Mouse (Mus musculus) lung, postnatal 0 days (tissue): ENCODE data around the gene 4930415L06Rik. TPM values are rescaled to one million over a fixed set of nuclear protein-coding genes. Genes with fewer than 3 reads are reported as not detected.
A peak's percentile ranks its signal among the peaks of the same experiment; 100 is the strongest.

Experiments used
- ATAC-seq: fragments of 200-750 bp; cut with Nextera tagmentation; 2 replicates; pipeline ENCODE4 v1.8.0; 2017; ENCODE audit warnings: moderate library complexity
- DNase-seq: peaks from one replicate; pipeline ENCODE4 v3.0.0-alpha.2; 2016; ENCODE audit warnings: low spot score
- H3K27ac ChIP-seq: fragments of 300-500 bp; sonication (generic); 2 replicates; pipeline ENCODE4 v1.5.1; 2014; ENCODE audit warnings: antibody characterized with exemption, mild to moderate bottlenecking, low read length, mixed read lengths
- H3K27me3 ChIP-seq: fragments of 300-500 bp; sonication (generic); replicated peaks from 2 replicates; pipeline ENCODE4 v1.6.1; 2014; ENCODE audit warnings: low read length, mixed read lengths; ENCODE audit not compliant: insufficient read depth
- H3K36me3 ChIP-seq: fragments of 300-500 bp; sonication (generic); 2 replicates; pipeline ENCODE4 v1.6.1; 2014; ENCODE audit warnings: low read length, mixed read lengths; ENCODE audit not compliant: insufficient read depth
- H3K4me1 ChIP-seq: fragments of 300-500 bp; sonication (generic); 2 replicates; pipeline ENCODE4 v1.6.1; 2014; ENCODE audit warnings: antibody characterized with exemption, low read depth, low read length, mixed read lengths; ENCODE audit not compliant: insufficient read depth
- H3K4me2 ChIP-seq: fragments of 300-500 bp; sonication (generic); replicated peaks from 2 replicates; pipeline ENCODE4 v1.6.1; 2014; ENCODE audit warnings: low read depth, mild to moderate bottlenecking, low read length, moderate library complexity, mixed read lengths
- H3K4me3 ChIP-seq: fragments of 300-500 bp; sonication (generic); 2 replicates; pipeline ENCODE4 v1.5.1; 2014; ENCODE audit warnings: low read depth, low read length
- H3K9ac ChIP-seq: fragments of 300-500 bp; sonication (generic); replicated peaks from 2 replicates; pipeline ENCODE4 v1.6.1; 2014; ENCODE audit warnings: low read depth, mild to moderate bottlenecking
- H3K9me3 ChIP-seq: fragments of 300-500 bp; sonication (generic); 2 replicates; pipeline ENCODE4 v1.6.1; 2016; ENCODE audit warnings: low read length, mixed read lengths
- CTCF ChIP-seq: IDR thresholded peaks from 2 replicates; pipeline ENCODE4 v1.5.1; 2016; ENCODE audit warnings: antibody characterized with exemption, mild to moderate bottlenecking
- EP300 ChIP-seq: IDR thresholded peaks from 2 replicates; pipeline ENCODE4 v1.6.1; 2016; ENCODE audit warnings: antibody characterized with exemption, mild to moderate bottlenecking, control low read depth
- WGBS: fragments of 180-500 bp; shearing (Covaris S2); extraction: QIAGEN DNeasy Blood & Tissue Kit; methylation state at CpG from one replicate; pipeline ENCODE4 v1.1.7; 2014; 5-methylcytosine and 5-hydroxymethylcytosine counted together
- polyA plus RNA-seq: library from polyadenylated mRNA; unstranded; fragments of >200 nt; fragmentation: Nextera tagmentation; extraction: Ambion mirVana; gene quantifications from 2 replicates; pipeline ENCODE4 v1.2.1, GENCODE M21; 2015

The 4930415L06Rik gene
- not detected in 2 replicates for polyA plus RNA-seq

DNA sequence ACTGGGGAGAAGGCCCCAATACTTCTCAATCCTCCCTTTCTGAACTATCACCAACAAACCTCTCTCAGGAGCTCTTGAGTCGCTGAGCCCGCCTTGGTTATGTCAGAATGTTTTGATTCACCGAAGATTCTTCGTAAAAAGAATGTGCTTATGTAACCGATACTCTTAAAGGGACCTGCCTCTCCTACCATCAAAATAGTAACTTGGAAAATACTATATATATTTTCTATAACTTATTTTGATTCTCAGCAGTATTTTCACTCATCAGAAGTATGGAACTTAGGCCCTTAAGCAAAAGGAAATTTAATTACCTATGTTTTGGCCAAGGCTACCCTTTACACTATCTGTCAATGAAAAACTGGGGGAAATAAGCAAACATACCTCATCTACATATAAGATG, at the start of gene 4930415L06Rik:
TSS of gene 4930415L06Rik (minus strand) at position 101 of the 400 bp plus-strand sequence.
- WGBS, result 87% methylated on average over 5 of the region's 5 CpGs
- H3K9ac ChIP-seq, result no peak within 1 kb of the TSS
- no peak within 1 kb of the TSS for H3K4me3 ChIP-seq
- DNase-seq (no peak), ATAC-seq (no peak)
- no peak for TF ChIP-seq CTCF
- TF ChIP-seq EP300, result no peak
- H3K36me3 ChIP-seq, result no peaks in the 10 kb centered on the region
- no peaks in the 10 kb centered on the region for H3K9me3 ChIP-seq
- no peak within 1 kb of the TSS for H3K27ac ChIP-seq
- H3K27me3 ChIP-seq, result no peaks in the 10 kb centered on the region
- no peaks in the 10 kb centered on the region for H3K4me1 ChIP-seq
- no peak within 1 kb of the TSS for H3K4me2 ChIP-seq

DNA sequence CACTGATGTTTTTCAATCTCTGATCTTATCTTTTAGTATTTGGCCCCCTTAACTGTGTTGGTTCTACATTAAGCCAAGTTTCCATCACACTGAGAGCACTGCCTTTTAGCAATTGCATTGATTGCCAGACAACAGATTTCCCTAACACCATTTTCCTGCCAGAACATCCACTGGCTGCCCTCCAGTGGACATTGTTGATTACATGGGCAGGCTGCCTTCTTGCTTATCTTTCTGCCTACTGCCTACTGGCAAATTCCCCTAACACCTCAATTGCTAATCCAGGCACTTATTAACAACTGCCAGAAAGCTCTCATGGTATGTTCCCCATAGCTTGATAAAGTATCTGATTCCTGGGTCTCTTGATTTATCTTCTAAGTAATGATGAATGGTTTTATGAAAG, 46.0 kb upstream of the 4930415L06Rik start:
- no peak for ATAC-seq
- H3K36me3 ChIP-seq, result no peaks in the 10 kb centered on the region
- H3K9ac ChIP-seq, result no peak overlapping the region
- H3K4me2 ChIP-seq, result no peak overlapping the region
- peak; percentile 4 for DNase-seq
- TF ChIP-seq EP300, result no peak
- TF ChIP-seq CTCF, result no peak
- H3K9me3 ChIP-seq, result no peaks in the 10 kb centered on the region
- H3K27me3 ChIP-seq, result no peaks in the 10 kb centered on the region
- no peak overlapping the region for H3K4me3 ChIP-seq
- H3K27ac ChIP-seq, result no peak overlapping the region
- H3K4me1 ChIP-seq, result no peaks in the 10 kb centered on the region

GRCm38 (mm10) chrX:89904871-89905270, 27.8 kb downstream of the 4930415L06Rik start:
- ATAC-seq, result no peak
- Histone ChIP-seq H3K27me3 (no peaks in the 10 kb centered on the region), H3K27ac (no peak overlapping the region), H3K36me3 (no peaks in the 10 kb centered on the region), H3K4me1 (no peaks in the 10 kb centered on the region), H3K4me3 (no peak overlapping the region), H3K9me3 (no peaks in the 10 kb centered on the region), H3K4me2 (no peak overlapping the region), H3K9ac (no peak overlapping the region)
- TF ChIP-seq CTCF, result no peak
- no peak for TF ChIP-seq EP300
- WGBS, result 82% methylated on average over 1 of the region's 1 CpGs
- DNase-seq, result no peak

Other genes with a start within 250 kb of the 4930415L06Rik start
- gene 4932429P05Rik, start 180.6 kb downstream of the 4930415L06Rik start, polyA plus RNA-seq, result not detected in 2 replicates